Mouse (Mus musculus): ENCODE results near the gene Ptchd4.

- TF ChIP-seq CTCF (conservative IDR thresholded peaks at IDR 0.05; ENCODE audit: insufficient read depth, insufficient read length, low read depth, low read length) = no peak
- no peak for TF ChIP-seq POLR2A (IDR thresholded peaks at IDR 0.05; ENCODE audit: low read depth, low read length)
These were observed 193.9 kb downstream of the Ptchd4 start for GRCm38 (mm10) chr17:42509356-42510262.
